Mouse (Mus musculus): ENCODE data around the gene Nrxn1. TPM values are rescaled to one million over a fixed set of nuclear protein-coding genes. Genes with fewer than 3 reads are reported as not detected.

Gene Nrxn1
- total RNA-seq, 1 experiment: 2.9 TPM

GRCm38 (mm10) chr17:90346735-90347475 is 746.0 kb downstream of the Nrxn1 start:
- Histone ChIP-seq H3K27ac (ENCODE audit: insufficient read depth, low read depth, low read length, poor library complexity, severe bottlenecking) (no peak overlapping the region), H3K36me3 (ENCODE audit: control insufficient read depth, insufficient read depth, low read length, poor library complexity, severe bottlenecking) (no peaks in the 10 kb centered on the region), H3K4me3 (ENCODE audit: insufficient read depth in 1 of 2, low read depth in 1 of 2, low read length in 2 of 2, poor library complexity in 1 of 2, severe bottlenecking in 1 of 2) (no peak overlapping the region), H3K9ac (ENCODE audit: insufficient read depth, low read depth, low read length, poor library complexity, severe bottlenecking) (no peak overlapping the region), H3K4me1 (ENCODE audit: control insufficient read depth in 2 of 2, insufficient read depth in 2 of 2, low read length in 2 of 2, poor library complexity in 1 of 2) (no peaks in the 10 kb centered on the region), H3K9me3 (ENCODE audit: control insufficient read depth, insufficient read depth, low read depth, low read length) (no peaks in the 10 kb centered on the region)
- DNase-seq (ENCODE audit: low read depth, low spot score): no peak
- TF ChIP-seq ZC3H11A (IDR thresholded peaks at IDR 0.05; ENCODE audit: borderline replicate concordance, low read depth, low read length) (no peak), HCFC1 (IDR thresholded peaks at IDR 0.05; ENCODE audit: borderline replicate concordance, insufficient read depth, low read length) (no peak)
- in situ Hi-C loops (cut with MboI; ENCODE audit: low sequenced_read_pairs in 2 of 2, unreplicated experiment in 2 of 2): no loop called here

DNA sequence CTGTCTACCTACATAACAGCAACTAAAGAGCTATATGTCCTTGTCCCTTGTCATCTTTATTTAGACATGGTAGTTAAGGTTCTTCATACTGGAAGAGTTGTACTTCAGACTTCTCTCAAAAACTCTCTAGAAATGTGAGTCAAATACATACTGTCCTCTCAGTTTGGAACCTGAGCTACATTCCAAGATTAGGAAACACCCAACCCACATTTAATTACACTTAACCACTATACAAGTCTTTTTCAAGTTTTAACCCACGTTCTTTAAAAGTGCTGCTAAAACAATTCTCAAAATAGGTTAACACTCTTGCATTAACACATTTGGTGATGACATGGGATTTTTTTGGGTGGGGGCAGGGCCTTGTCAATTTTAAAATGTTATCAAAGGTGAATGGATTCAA is 759.4 kb downstream of the Nrxn1 start:
- Histone ChIP-seq H3K4me3 (ENCODE audit: insufficient read depth in 1 of 2, low read depth in 1 of 2, low read length in 2 of 2, poor library complexity in 1 of 2, severe bottlenecking in 1 of 2) (no peak overlapping the region), H3K27ac (ENCODE audit: insufficient read depth, low read depth, low read length, poor library complexity, severe bottlenecking) (no peak overlapping the region), H3K4me1 (ENCODE audit: control insufficient read depth in 2 of 2, insufficient read depth in 2 of 2, low read length in 2 of 2, poor library complexity in 1 of 2) (no peaks in the 10 kb centered on the region), H3K9me3 (ENCODE audit: control insufficient read depth, insufficient read depth, low read depth, low read length) (no peaks in the 10 kb centered on the region), H3K9ac (ENCODE audit: insufficient read depth, low read depth, low read length, poor library complexity, severe bottlenecking) (no peak overlapping the region), H3K36me3 (ENCODE audit: control insufficient read depth, insufficient read depth, low read length, poor library complexity, severe bottlenecking) (no peaks in the 10 kb centered on the region)
- in situ Hi-C loops (cut with MboI; ENCODE audit: low sequenced_read_pairs in 2 of 2, unreplicated experiment in 2 of 2): no loop called here
- TF ChIP-seq ZNF384 (IDR thresholded peaks at IDR 0.05; ENCODE audit: low read depth, low read length): no peak
- TF ChIP-seq CHD2 (IDR thresholded peaks at IDR 0.05; ENCODE audit: low read depth, low read length): no peak
- no peak for TF ChIP-seq ZC3H11A (IDR thresholded peaks at IDR 0.05; ENCODE audit: borderline replicate concordance, low read depth, low read length)
- no peak for TF ChIP-seq MAFK (IDR thresholded peaks at IDR 0.05; ENCODE audit: insufficient read depth, low read depth, low read length)
- TF ChIP-seq HCFC1 (IDR thresholded peaks at IDR 0.05; ENCODE audit: borderline replicate concordance, insufficient read depth, low read length): no peak
- no peak for DNase-seq (ENCODE audit: low read depth, low spot score)

DNA sequence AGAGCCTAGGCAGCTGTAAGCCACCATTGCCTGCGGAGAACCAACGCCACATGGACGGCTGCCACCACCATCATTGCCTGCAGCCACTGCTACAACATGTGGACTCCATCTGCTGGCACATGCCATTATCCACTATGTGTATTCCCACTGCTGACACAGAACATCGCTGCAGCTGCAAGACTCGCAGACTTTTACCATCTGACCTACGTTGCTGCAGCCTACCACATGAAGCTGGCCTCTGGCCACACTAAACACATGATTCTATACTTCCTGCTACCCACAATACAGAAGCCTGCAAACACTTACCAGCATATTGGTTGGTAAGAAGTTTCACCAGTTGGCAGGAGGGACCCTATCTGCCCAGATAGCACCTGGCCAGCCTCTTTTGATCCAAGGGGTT is 769.2 kb downstream of the Nrxn1 start:
- H3K9me3 ChIP-seq (ENCODE audit: control insufficient read depth, insufficient read depth, low read depth, low read length): no peaks in the 10 kb centered on the region
- no peak overlapping the region for H3K9ac ChIP-seq (ENCODE audit: insufficient read depth, low read depth, low read length, poor library complexity, severe bottlenecking)
- H3K36me3 ChIP-seq (ENCODE audit: control insufficient read depth, insufficient read depth, low read length, poor library complexity, severe bottlenecking): no peaks in the 10 kb centered on the region
- H3K4me3 ChIP-seq (ENCODE audit: insufficient read depth in 1 of 2, low read depth in 1 of 2, low read length in 2 of 2, poor library complexity in 1 of 2, severe bottlenecking in 1 of 2): no peak overlapping the region
- in situ Hi-C loops (cut with MboI; ENCODE audit: low sequenced_read_pairs in 2 of 2, unreplicated experiment in 2 of 2): no loop called here
- TF ChIP-seq HCFC1 (IDR thresholded peaks at IDR 0.05; ENCODE audit: borderline replicate concordance, insufficient read depth, low read length) (no peak), ZC3H11A (IDR thresholded peaks at IDR 0.05; ENCODE audit: borderline replicate concordance, low read depth, low read length) (no peak), CHD2 (IDR thresholded peaks at IDR 0.05; ENCODE audit: low read depth, low read length) (no peak), ZNF384 (IDR thresholded peaks at IDR 0.05; ENCODE audit: low read depth, low read length) (no peak), MAFK (IDR thresholded peaks at IDR 0.05; ENCODE audit: insufficient read depth, low read depth, low read length) (no peak)
- no peak for DNase-seq (ENCODE audit: low read depth, low spot score)
- H3K4me1 ChIP-seq (ENCODE audit: control insufficient read depth in 2 of 2, insufficient read depth in 2 of 2, low read length in 2 of 2, poor library complexity in 1 of 2): no peaks in the 10 kb centered on the region
- no peak overlapping the region for H3K27ac ChIP-seq (ENCODE audit: insufficient read depth, low read depth, low read length, poor library complexity, severe bottlenecking)

DNA sequence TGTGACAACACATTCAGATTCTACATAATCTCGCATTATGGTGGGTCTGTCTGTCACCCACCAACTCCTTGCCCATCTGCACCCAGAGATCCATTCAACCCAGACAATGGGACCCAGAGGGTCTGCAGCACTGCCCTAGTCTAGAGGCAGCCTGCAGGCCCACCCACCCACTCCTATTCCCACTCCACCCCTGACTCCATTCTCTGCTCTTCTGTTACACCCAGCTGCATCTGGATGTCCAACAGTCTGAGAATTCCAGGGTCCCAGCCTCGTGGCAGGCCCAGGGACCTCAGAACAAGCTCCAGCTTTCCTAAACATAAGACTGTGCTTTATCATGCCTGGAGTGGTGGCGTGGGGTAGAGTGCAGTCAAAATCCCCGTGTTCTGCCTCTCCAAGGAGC is 820.6 kb downstream of the Nrxn1 start:
- no peaks in the 10 kb centered on the region for H3K36me3 ChIP-seq (ENCODE audit: control insufficient read depth, insufficient read depth, low read length, poor library complexity, severe bottlenecking)
- H3K9me3 ChIP-seq (ENCODE audit: control insufficient read depth, insufficient read depth, low read depth, low read length): no peaks in the 10 kb centered on the region
- H3K4me1 ChIP-seq (ENCODE audit: control insufficient read depth in 2 of 2, insufficient read depth in 2 of 2, low read length in 2 of 2, poor library complexity in 1 of 2): peaks cover 3 to 7% of the 10 kb centered on the region in 2 experiments; a peak in 2 of 4 replicates
- no peak for TF ChIP-seq HCFC1 (IDR thresholded peaks at IDR 0.05; ENCODE audit: borderline replicate concordance, insufficient read depth, low read length)
- no peak for TF ChIP-seq CHD2 (IDR thresholded peaks at IDR 0.05; ENCODE audit: low read depth, low read length)
- TF ChIP-seq ZNF384 (IDR thresholded peaks at IDR 0.05; ENCODE audit: low read depth, low read length): no peak
- no peak for TF ChIP-seq ZC3H11A (IDR thresholded peaks at IDR 0.05; ENCODE audit: borderline replicate concordance, low read depth, low read length)
- TF ChIP-seq MAFK (IDR thresholded peaks at IDR 0.05; ENCODE audit: insufficient read depth, low read depth, low read length): no peak
- H3K27ac ChIP-seq (ENCODE audit: insufficient read depth, low read depth, low read length, poor library complexity, severe bottlenecking): peak overlapping the region; percentile 27
- no peak for DNase-seq (ENCODE audit: low read depth, low spot score)
- H3K9ac ChIP-seq (ENCODE audit: insufficient read depth, low read depth, low read length, poor library complexity, severe bottlenecking): no peak overlapping the region
- in situ Hi-C loops (cut with MboI; ENCODE audit: low sequenced_read_pairs in 2 of 2, unreplicated experiment in 2 of 2): no loop called here
- H3K4me3 ChIP-seq (ENCODE audit: insufficient read depth in 1 of 2, low read depth in 1 of 2, low read length in 2 of 2, poor library complexity in 1 of 2, severe bottlenecking in 1 of 2): no peak overlapping the region

All from ES-E14 (cell line).